Mouse (Mus musculus) midbrain, embryonic 14.5 days (tissue): ENCODE data around the gene Slc1a2. TPM values are rescaled to one million over a fixed set of nuclear protein-coding genes. Genes with fewer than 3 reads are reported as not detected.
A peak's percentile ranks its signal among the peaks of the same experiment; 100 is the strongest.

Experiments
- ATAC-seq: fragments of 200-750 bp; cut with Nextera tagmentation; 2 replicates; pipeline ENCODE4 v1.8.0; 2017; ENCODE audit warnings: moderate number of reproducible peaks, moderate library complexity; ENCODE audit not compliant: low FRiP score, low TSS enrichment
- DNase-seq: peaks from one replicate; pipeline ENCODE4 v3.0.0-alpha.2; 2015
- H3K27ac ChIP-seq: fragments of 300-500 bp; sonication (generic); replicated peaks from 2 replicates; pipeline ENCODE4 v1.5.1; 2014; ENCODE audit warnings: mild to moderate bottlenecking, low read depth, low read length, moderate library complexity
- H3K27me3 ChIP-seq: fragments of 300-500 bp; sonication (generic); 2 replicates; pipeline ENCODE4 v1.6.1; 2014; ENCODE audit warnings: low read length, control low read depth, mixed read lengths; ENCODE audit not compliant: control insufficient read depth, insufficient read depth
- H3K36me3 ChIP-seq: fragments of 300-500 bp; sonication (generic); 2 replicates; pipeline ENCODE4 v1.6.1; 2014; ENCODE audit warnings: low read length, control low read depth; ENCODE audit not compliant: control insufficient read depth, insufficient read depth
- H3K4me1 ChIP-seq: fragments of 300-500 bp; sonication (generic); 2 replicates; pipeline ENCODE4 v1.6.1; 2014; ENCODE audit warnings: mild to moderate bottlenecking, antibody characterized with exemption, low read length, control low read depth; ENCODE audit not compliant: control insufficient read depth, insufficient read depth
- H3K4me2 ChIP-seq: fragments of 300-500 bp; sonication (generic); 2 replicates; pipeline ENCODE4 v1.6.1; 2014; ENCODE audit warnings: mild to moderate bottlenecking, low read length, moderate library complexity
- H3K4me3 ChIP-seq: fragments of 300-500 bp; sonication (generic); replicated peaks from 2 replicates; pipeline ENCODE4 v1.5.1; 2014; ENCODE audit warnings: low read depth, low read length
- H3K9ac ChIP-seq: fragments of 300-500 bp; sonication (generic); replicated peaks from 2 replicates; pipeline ENCODE4 v1.6.1; 2014; ENCODE audit warnings: mild to moderate bottlenecking, low read length, moderate library complexity
- H3K9me3 ChIP-seq: fragments of 300-500 bp; sonication (generic); 2 replicates; pipeline ENCODE4 v1.6.1; 2016; ENCODE audit warnings: low read length, control low read depth, mixed read lengths; ENCODE audit not compliant: control insufficient read depth
- WGBS: fragments of 180-500 bp; shearing (Covaris S2); extraction: QIAGEN DNeasy Blood & Tissue Kit; methylation state at CpG from one replicate; pipeline ENCODE4 v1.1.7; 2014; 5-methylcytosine and 5-hydroxymethylcytosine counted together
- polyA plus RNA-seq: library from polyadenylated mRNA; unstranded; fragments of >200 nt; fragmentation: Nextera tagmentation; extraction: Ambion mirVana; gene quantifications from 2 replicates; pipeline ENCODE4 v1.2.1, GENCODE M21; 2014

The Slc1a2 gene
- polyA plus RNA-seq, 1 experiment from 2014 or later = 24.0 TPM

GRCm38 (mm10) chr2:102675275-102675674, 16.8 kb downstream of the Slc1a2 start:
- Histone ChIP-seq H3K9me3 (no peaks in the 10 kb centered on the region), H3K36me3 (no peaks in the 10 kb centered on the region), H3K9ac (no peak overlapping the region), H3K27me3 (no peaks in the 10 kb centered on the region), H3K4me3 (no peak overlapping the region), H3K27ac (no peak overlapping the region), H3K4me2 (no peak overlapping the region), H3K4me1 (0 out of 2 replicates have a peak, but pooled peaks cover 3% of the 10 kb centered on the region)
- WGBS = 69% methylated on average over 6 of the region's 6 CpGs
- DNase-seq (no peak), ATAC-seq (no peak)

GRCm38 (mm10) chr2:102676716-102677312, 18.4 kb downstream of the Slc1a2 start:
- DNase-seq = no peak
- Histone ChIP-seq H3K36me3 (no peaks in the 10 kb centered on the region), H3K4me2 (no peak overlapping the region), H3K4me1 (0 out of 2 replicates have a peak, but pooled peaks cover 3% of the 10 kb centered on the region), H3K9me3 (no peaks in the 10 kb centered on the region), H3K4me3 (no peak overlapping the region), H3K27ac (no peak overlapping the region), H3K9ac (no peak overlapping the region), H3K27me3 (no peaks in the 10 kb centered on the region)
- ATAC-seq = no peak
- 96% methylated on average over 9 of the region's 9 CpGs for WGBS

GRCm38 (mm10) chr2:102677400-102677799, 18.9 kb downstream of the Slc1a2 start:
- no peak overlapping the region for H3K27ac ChIP-seq
- ATAC-seq (no peak), DNase-seq (no peak)
- H3K9me3 ChIP-seq = no peaks in the 10 kb centered on the region
- H3K4me2 ChIP-seq = no peak overlapping the region
- H3K27me3 ChIP-seq = no peaks in the 10 kb centered on the region
- H3K4me3 ChIP-seq = no peak overlapping the region
- H3K4me1 ChIP-seq = 0 out of 2 replicates have a peak, but pooled peaks cover 3% of the 10 kb centered on the region
- no peak overlapping the region for H3K9ac ChIP-seq
- H3K36me3 ChIP-seq = no peaks in the 10 kb centered on the region
- 88% methylated on average over 6 of the region's 6 CpGs for WGBS

- Histone ChIP-seq H3K9ac (no peak overlapping the region), H3K27ac (no peak overlapping the region), H3K36me3 (no peaks in the 10 kb centered on the region), H3K4me3 (no peak overlapping the region), H3K9me3 (no peaks in the 10 kb centered on the region), H3K4me2 (no peak overlapping the region), H3K4me1 (peaks cover 13% of the 10 kb centered on the region), H3K27me3 (no peaks in the 10 kb centered on the region)
- 84% methylated on average over 7 of the region's 7 CpGs for whole genome bisulfite sequencing
- DNase-seq (no peak), ATAC-seq (no peak)
Measured at GRCm38 (mm10) chr2:102681351-102681750, 22.9 kb downstream of the Slc1a2 start.

- Histone ChIP-seq H3K9me3 (no peaks in the 10 kb centered on the region), H3K4me2 (no peak overlapping the region), H3K4me3 (no peak overlapping the region), H3K36me3 (no peaks in the 10 kb centered on the region), H3K4me1 (peaks cover 20% of the 10 kb centered on the region), H3K27me3 (no peaks in the 10 kb centered on the region), H3K27ac (no peak overlapping the region), H3K9ac (no peak overlapping the region)
- no peak for DNase-seq
- no peak for ATAC-seq
- 51% methylated on average over 5 of the region's 5 CpGs for WGBS
Measured at GRCm38 (mm10) chr2:102682168-102682567, 23.7 kb downstream of the Slc1a2 start.

GRCm38 (mm10) chr2:102685371-102686107, 27.1 kb downstream of the Slc1a2 start:
- H3K4me2 ChIP-seq = peak overlapping the region; percentile 47
- H3K27me3 ChIP-seq = no peaks in the 10 kb centered on the region
- ATAC-seq = peak; percentile 86
- peak overlapping the region; percentile 42; the same call in 1 of the 2 replicates for H3K9ac ChIP-seq
- H3K9me3 ChIP-seq = no peaks in the 10 kb centered on the region
- no peaks in the 10 kb centered on the region for H3K36me3 ChIP-seq
- peak overlapping the region; percentile 84 for H3K27ac ChIP-seq
- WGBS = 80% methylated on average over 7 of the region's 7 CpGs
- H3K4me3 ChIP-seq = peak overlapping the region; percentile 15; the same call in 1 of the 2 replicates
- peaks cover 24% of the 10 kb centered on the region for H3K4me1 ChIP-seq
- peak; percentile 87 for DNase-seq

- peak overlapping the region; percentile 47 for H3K4me2 ChIP-seq
- H3K4me3 ChIP-seq = peak overlapping the region; percentile 15; the same call in 1 of the 2 replicates
- peaks cover 24% of the 10 kb centered on the region for H3K4me1 ChIP-seq
- DNase-seq (no peak), ATAC-seq (no peak; the same call in 1 of the 2 replicates)
- H3K9me3 ChIP-seq = no peaks in the 10 kb centered on the region
- no peaks in the 10 kb centered on the region for H3K36me3 ChIP-seq
- no peaks in the 10 kb centered on the region for H3K27me3 ChIP-seq
- H3K27ac ChIP-seq = peak overlapping the region; percentile 84
- peak overlapping the region; percentile 42; the same call in 1 of the 2 replicates for H3K9ac ChIP-seq
- 21% methylated on average over 9 of the region's 9 CpGs for WGBS
Measured at GRCm38 (mm10) chr2:102686108-102686450, 27.6 kb downstream of the Slc1a2 start.

GRCm38 (mm10) chr2:102693556-102693955, 35.1 kb downstream of the Slc1a2 start:
- Histone ChIP-seq H3K4me3 (no peak overlapping the region), H3K9ac (no peak overlapping the region), H3K36me3 (no peaks in the 10 kb centered on the region), H3K9me3 (no peaks in the 10 kb centered on the region), H3K27ac (no peak overlapping the region), H3K4me1 (no peaks in the 10 kb centered on the region), H3K4me2 (no peak overlapping the region), H3K27me3 (no peaks in the 10 kb centered on the region)
- ATAC-seq = no peak
- 68% methylated on average over 7 of the region's 7 CpGs for WGBS
- no peak for DNase-seq

GRCm38 (mm10) chr2:102694750-102695149, 36.3 kb downstream of the Slc1a2 start:
- no peak for ATAC-seq
- no peak overlapping the region for H3K4me3 ChIP-seq
- no peak for DNase-seq
- no peak overlapping the region for H3K4me2 ChIP-seq
- no peak overlapping the region for H3K9ac ChIP-seq
- H3K27ac ChIP-seq = no peak overlapping the region
- no peaks in the 10 kb centered on the region for H3K27me3 ChIP-seq
- WGBS = 86% methylated on average over 4 of the region's 4 CpGs
- H3K9me3 ChIP-seq = no peaks in the 10 kb centered on the region
- H3K4me1 ChIP-seq = no peaks in the 10 kb centered on the region
- no peaks in the 10 kb centered on the region for H3K36me3 ChIP-seq
